8 mouse cellular contexts compared by ENCODE assay signal in genomic region chr12:111574074-111574886, GRCm38 (mm10). TPM values are rescaled to one million over a fixed set of nuclear protein-coding genes. Genes with fewer than 3 reads are reported as not detected.
DNase-seq lines count a peak whose midpoint lies in the region; ATAC-seq and TF ChIP-seq lines count a peak whose summit lies in the region.

Gene Mark3 (plus strand): TSS chr12:111574523.

- ATAC-seq in forebrain, postnatal 0 days, result peak; percentile 99
- ATAC-seq in lung, embryonic 15.5 days (ENCODE audit: borderline replicate concordance, extremely low read depth, low FRiP score, low TSS enrichment), result peak; percentile 98

- no peak for TF ChIP-seq RAD21 in MEL (IDR thresholded peaks at IDR 0.05; ENCODE audit: low read depth, low read length)

- TF ChIP-seq CTCF in MEL (IDR thresholded peaks at IDR 0.05 in 2 of 3, conservative IDR thresholded peaks at IDR 0.05 in 1 of 3; ENCODE audit: control insufficient read depth in 1 of 3, insufficient read depth in 1 of 3, low read depth in 2 of 3, low read length in 3 of 3, poor library complexity in 1 of 3, severe bottlenecking in 1 of 3), result no peak
- no peak for TF ChIP-seq CTCF in cerebellum, adult 2 months (IDR thresholded peaks at IDR 0.05; ENCODE audit: borderline replicate concordance, insufficient read depth, low read depth, low read length)
- peak; percentile 22; the same call in 1 of the 2 replicates for TF ChIP-seq CTCF in forebrain, postnatal 0 days (IDR thresholded peaks at IDR 0.05; ENCODE audit: low read depth)

- TF ChIP-seq EP300 in MEL (IDR thresholded peaks at IDR 0.05; ENCODE audit: low read depth in 1 of 2, low read length in 2 of 2), result no peak

- H3K4me1 ChIP-seq in MEL (ENCODE audit: control insufficient read depth in 1 of 2, insufficient read depth in 2 of 2, low read length in 2 of 2), result peaks cover 7 to 8% of the 10 kb centered on the region in 2 experiments; a peak in 3 of 4 replicates
- H3K4me1 ChIP-seq in cerebellum, adult 2 months (ENCODE audit: control insufficient read depth, insufficient read depth, low read length), result peaks cover 8% of the 10 kb centered on the region
- peaks cover 21% of the 10 kb centered on the region for H3K4me1 ChIP-seq in forebrain, postnatal 0 days (ENCODE audit: insufficient read depth)
- H3K4me1 ChIP-seq in lung, embryonic 15.5 days, result peaks cover 28% of the 10 kb centered on the region

- H3K36me3 ChIP-seq in MEL (ENCODE audit: control insufficient read depth in 1 of 2, insufficient read depth in 2 of 2, low read length in 2 of 2), result peaks cover 0 to 12% of the 10 kb centered on the region in 2 experiments; a peak in 2 of 4 replicates
- no peaks in the 10 kb centered on the region for H3K36me3 ChIP-seq in forebrain, postnatal 0 days (ENCODE audit: insufficient read depth)
- H3K36me3 ChIP-seq in lung, embryonic 15.5 days, result no peaks in the 10 kb centered on the region

- no peaks in the 10 kb centered on the region for H3K9me3 ChIP-seq in MEL (replicated peaks; ENCODE audit: insufficient read depth, low read length)
- no peaks in the 10 kb centered on the region for H3K9me3 ChIP-seq in forebrain, postnatal 0 days (ENCODE audit: low read length)
- no peaks in the 10 kb centered on the region for H3K9me3 ChIP-seq in lung, embryonic 15.5 days

- H3K79me2 ChIP-seq in MEL (ENCODE audit: control insufficient read depth, insufficient read depth, low read length, poor library complexity), result peaks cover 32% of the 10 kb centered on the region

- peak within 1 kb of the TSS; percentile 60 for H3K27ac ChIP-seq in MEL (ENCODE audit: control insufficient read depth, low read depth, low read length)
- H3K27ac ChIP-seq in cerebellum, adult 2 months (ENCODE audit: insufficient read depth, low read length), result peak within 1 kb of the TSS; percentile 89
- H3K27ac ChIP-seq in forebrain, postnatal 0 days (ENCODE audit: low read depth, low read length), result peak within 1 kb of the TSS; percentile 99
- peak within 1 kb of the TSS; percentile 94 for H3K27ac ChIP-seq in lung, embryonic 15.5 days

- WGBS in cerebellum, adult 2 months, result under 1% methylated on average over 72 of the region's 75 CpGs
- under 1% methylated on average over 73 of the region's 75 CpGs for WGBS in forebrain, postnatal 0 days
- under 1% methylated on average over 73 of the region's 75 CpGs for WGBS in lung, embryonic 15.5 days

- H3K4me3 ChIP-seq in MEL (ENCODE audit: control insufficient read depth in 1 of 2, insufficient read depth in 1 of 2, low read depth in 2 of 2, low read length in 2 of 2), result peak within 1 kb of the TSS; percentile 84 to 93
- peak within 1 kb of the TSS; percentile 85 for H3K4me3 ChIP-seq in cerebellum, adult 2 months (replicated peaks; ENCODE audit: insufficient read depth, low read depth, low read length)
- H3K4me3 ChIP-seq in forebrain, postnatal 0 days (ENCODE audit: low read depth, low read length), result peak within 1 kb of the TSS; percentile 98
- H3K4me3 ChIP-seq in lung, embryonic 15.5 days, result peak within 1 kb of the TSS; percentile 99

- peak; percentile 83 to 90 for TF ChIP-seq POLR2A in MEL (IDR thresholded peaks at IDR 0.05; ENCODE audit: control insufficient read depth in 1 of 2, insufficient read depth in 1 of 2, low read depth in 1 of 2, low read length in 2 of 2, poor library complexity in 1 of 2)
- peak; percentile 80 for TF ChIP-seq POLR2A in cerebellum, adult 2 months (IDR thresholded peaks at IDR 0.05; ENCODE audit: borderline replicate concordance, insufficient read depth, low read length)

- H3K27me3 ChIP-seq in MEL (ENCODE audit: control insufficient read depth in 1 of 2, insufficient read depth in 2 of 2, low read length in 2 of 2), result no peaks in the 10 kb centered on the region
- no peaks in the 10 kb centered on the region for H3K27me3 ChIP-seq in cerebellum, adult 2 months (ENCODE audit: control insufficient read depth, insufficient read depth, low read length)
- H3K27me3 ChIP-seq in forebrain, postnatal 0 days (ENCODE audit: insufficient read depth, low read length), result no peaks in the 10 kb centered on the region
- H3K27me3 ChIP-seq in lung, embryonic 15.5 days, result no peaks in the 10 kb centered on the region

- peak within 1 kb of the TSS; percentile 83 for H3K4me2 ChIP-seq in forebrain, postnatal 0 days (ENCODE audit: low read depth)
- H3K4me2 ChIP-seq in lung, embryonic 15.5 days, result peak within 1 kb of the TSS; percentile 71

- peak; percentile 98 for DNase-seq in MEL (ENCODE audit: low read depth, low spot score)
- peak; percentile 98 for DNase-seq in cerebellum, adult 2 months
- DNase-seq in forebrain, postnatal 0 days, result peak; percentile 99
- peak; percentile 99 for DNase-seq in heart, postnatal 4 days
- DNase-seq in layer of hippocampus, adult 8-10 months (ENCODE audit: low spot score in 2 of 2), result peak; percentile 95 to 97
- peak; percentile 96 for DNase-seq in ovary, adult 18-20 months (ENCODE audit: low spot score)
- DNase-seq in thymus, postnatal 0 days (ENCODE audit: low spot score), result peak; percentile 97

- peak within 1 kb of the TSS; percentile 98 for H3K9ac ChIP-seq in MEL (ENCODE audit: control insufficient read depth, low read depth, low read length, poor library complexity, severe bottlenecking)
- peak within 1 kb of the TSS; percentile 98 for H3K9ac ChIP-seq in forebrain, postnatal 0 days
- H3K9ac ChIP-seq in lung, embryonic 15.5 days, result peak within 1 kb of the TSS; percentile 99

TF ChIP-seq in MEL, 35 proteins besides CTCF, POLR2A, EP300 and RAD21 (continues in another document):
- no peak for TF ChIP-seq MYC (IDR thresholded peaks at IDR 0.05; ENCODE audit: low read depth, low read length)
- peak; percentile 91 for TF ChIP-seq SIN3A (IDR thresholded peaks at IDR 0.05; ENCODE audit: low read length)
- no peak for TF ChIP-seq ZKSCAN1 (IDR thresholded peaks at IDR 0.05; ENCODE audit: low read depth, low read length)
- TF ChIP-seq HCFC1 (IDR thresholded peaks at IDR 0.05; ENCODE audit: low read depth, low read length), result peak; percentile 81
- TF ChIP-seq UBTF (IDR thresholded peaks at IDR 0.05; ENCODE audit: borderline replicate concordance, insufficient read depth, low read depth, low read length), result no peak
- TF ChIP-seq JUND (IDR thresholded peaks at IDR 0.05; ENCODE audit: low read depth, low read length), result no peak
- TF ChIP-seq E2F4 (IDR thresholded peaks at IDR 0.05; ENCODE audit: borderline replicate concordance, low read depth, low read length), result no peak
- TF ChIP-seq POLR2AphosphoS2 (IDR thresholded peaks at IDR 0.05; ENCODE audit: low read length), result peak; percentile 68; the same call in 1 of the 2 replicates
- no peak for TF ChIP-seq RCOR1 (IDR thresholded peaks at IDR 0.05; ENCODE audit: low read depth, low read length)
- TF ChIP-seq NRF1 (IDR thresholded peaks at IDR 0.05; ENCODE audit: insufficient read depth, low read depth, low read length, poor library complexity, severe bottlenecking), result no peak
- TF ChIP-seq POLR2AphosphoS5 (IDR thresholded peaks at IDR 0.05; ENCODE audit: borderline replicate concordance, low read depth, low read length), result no peak
- TF ChIP-seq CHD2 (IDR thresholded peaks at IDR 0.05; ENCODE audit: low read length), result peak; percentile 61
- no peak for TF ChIP-seq ETS1 (IDR thresholded peaks at IDR 0.05; ENCODE audit: low read depth, low read length)
- no peak for TF ChIP-seq ZNF384 (IDR thresholded peaks at IDR 0.05; ENCODE audit: low read depth, low read length)
- TF ChIP-seq ELF1 (IDR thresholded peaks at IDR 0.05; ENCODE audit: low read depth, low read length), result peak; percentile 57
- no peak for TF ChIP-seq TAL1 (IDR thresholded peaks at IDR 0.05; ENCODE audit: low read length)
- TF ChIP-seq USF1 (IDR thresholded peaks at IDR 0.05; ENCODE audit: low read depth, low read length), result peak; percentile 17; the same call in 1 of the 2 replicates
- no peak for TF ChIP-seq CHD1 (IDR thresholded peaks at IDR 0.05; ENCODE audit: low read depth, low read length)
- TF ChIP-seq MYB (IDR thresholded peaks at IDR 0.05; ENCODE audit: low read depth, low read length), result no peak
- TF ChIP-seq GATA1 (IDR thresholded peaks at IDR 0.05; ENCODE audit: low read depth, low read length), result no peak
- TF ChIP-seq GABPA (IDR thresholded peaks at IDR 0.05; ENCODE audit: low read depth, low read length), result no peak
- no peak for TF ChIP-seq SMC3 (IDR thresholded peaks at IDR 0.05; ENCODE audit: low read depth, low read length)
- peak; percentile 80 for TF ChIP-seq MXI1 (IDR thresholded peaks at IDR 0.05; ENCODE audit: low read depth, low read length)
- TF ChIP-seq MAZ (IDR thresholded peaks at IDR 0.05; ENCODE audit: low read depth, low read length), result no peak
- TF ChIP-seq BHLHE40 (IDR thresholded peaks at IDR 0.05; ENCODE audit: borderline replicate concordance, low read depth, low read length), result no peak
- TF ChIP-seq MEF2A (IDR thresholded peaks at IDR 0.05; ENCODE audit: extremely low read depth, insufficient replicate concordance, low read depth, low read length, poor library complexity, severe bottlenecking), result no peak
- peak; percentile 50; the same call in 1 of the 2 replicates for TF ChIP-seq TCF12 (IDR thresholded peaks at IDR 0.05; ENCODE audit: low read depth, low read length)
- no peak for TF ChIP-seq ZC3H11A (IDR thresholded peaks at IDR 0.05; ENCODE audit: low read depth, low read length)
- TF ChIP-seq KAT2A (conservative IDR thresholded peaks at IDR 0.05; ENCODE audit: low read depth, low read length), result no peak
- TF ChIP-seq USF2 (IDR thresholded peaks at IDR 0.05; ENCODE audit: borderline replicate concordance in 1 of 2, insufficient read depth in 1 of 2, low read depth in 1 of 2, low read length in 2 of 2), result no peak
- peak; percentile 55; the same call in 1 of the 2 replicates for TF ChIP-seq TBP (IDR thresholded peaks at IDR 0.05; ENCODE audit: low read depth, low read length)
- no peak for TF ChIP-seq MAFK (IDR thresholded peaks at IDR 0.05; ENCODE audit: borderline replicate concordance, low read depth, low read length)

RNA-seq across cellular contexts. Expression of gene Mark3, which starts in this region (rescaled TPM):
- total RNA-seq in MEL (2012; rRNA removed), result 60.2 and 71.6 TPM in 2 replicates
- 10 to 100 TPM in 1 of 2 experiments, not detected in 1; 43.9 TPM for polyA plus RNA-seq in MEL (2012; ENCODE audit: insufficient read depth in 1 of 2, insufficient read length in 2 of 2, low read depth in 1 of 2, low replicate concordance in 2 of 2, missing spikeins in 1 of 2)
- polyA plus RNA-seq in cerebellum, adult 2 months (2012; rRNA removed), result 80.0 and 81.4 TPM in 2 replicates
- total RNA-seq in forebrain, postnatal 0 days (2014; rRNA removed), result 172 and 182 TPM in 2 replicates
- polyA plus RNA-seq in forebrain, postnatal 0 days (2015; fragmentation: Nextera tagmentation; extraction: Ambion mirVana), result 36.9 and 42.4 TPM in 2 replicates
- total RNA-seq in heart, postnatal 4 days (2021), result 10 to 100 TPM; 77.5 to 79.9 TPM
- total RNA-seq in layer of hippocampus, adult 8-10 months (2022), result 100 to 1,000 TPM in 1 of 4 experiments, 10 to 100 TPM in 3; 89.3 to 107 (median 96.8) TPM
- polyA plus RNA-seq in lung, embryonic 15.5 days (2015; fragmentation: Nextera tagmentation; extraction: Ambion mirVana), result 34.0 and 34.8 TPM in 2 replicates
- 25.5 and 35.1 TPM in 2 replicates for polyA plus RNA-seq in thymus, postnatal 0 days (2015; fragmentation: Nextera tagmentation; extraction: Ambion mirVana)

Comparison
In these comparisons a context has a peak if more than half of its experiments do, and no peak if none do; other contexts are left out.
1. Peak in every context shown above with its lines: DNase-seq, ATAC-seq, H3K4me3 ChIP-seq and H3K27ac ChIP-seq.